Mouse (Mus musculus) midbrain, embryonic 14.5 days (tissue): ENCODE measurements at regions not wholly inside any gene's neighbourhood (a gene's known extent, or its start where the extent isn't known, plus 50 kb on each side); places are given as distances from the start of the nearest gene placed in this dataset.

Experiments used
- ATAC-seq: fragments of 200-750 bp; cut with Nextera tagmentation; 2 replicates; pipeline ENCODE4 v1.8.0; 2017; ENCODE audit warnings: moderate number of reproducible peaks, moderate library complexity; ENCODE audit not compliant: low FRiP score, low TSS enrichment
- DNase-seq: peaks from one replicate; pipeline ENCODE4 v3.0.0-alpha.2; 2015
- H3K27ac ChIP-seq: fragments of 300-500 bp; sonication (generic); replicated peaks from 2 replicates; pipeline ENCODE4 v1.5.1; 2014; ENCODE audit warnings: mild to moderate bottlenecking, low read depth, low read length, moderate library complexity
- H3K27me3 ChIP-seq: fragments of 300-500 bp; sonication (generic); 2 replicates; pipeline ENCODE4 v1.6.1; 2014; ENCODE audit warnings: low read length, control low read depth, mixed read lengths; ENCODE audit not compliant: control insufficient read depth, insufficient read depth
- H3K36me3 ChIP-seq: fragments of 300-500 bp; sonication (generic); 2 replicates; pipeline ENCODE4 v1.6.1; 2014; ENCODE audit warnings: low read length, control low read depth; ENCODE audit not compliant: control insufficient read depth, insufficient read depth
- H3K4me1 ChIP-seq: fragments of 300-500 bp; sonication (generic); 2 replicates; pipeline ENCODE4 v1.6.1; 2014; ENCODE audit warnings: mild to moderate bottlenecking, antibody characterized with exemption, low read length, control low read depth; ENCODE audit not compliant: control insufficient read depth, insufficient read depth
- H3K4me2 ChIP-seq: fragments of 300-500 bp; sonication (generic); 2 replicates; pipeline ENCODE4 v1.6.1; 2014; ENCODE audit warnings: mild to moderate bottlenecking, low read length, moderate library complexity
- H3K4me3 ChIP-seq: fragments of 300-500 bp; sonication (generic); replicated peaks from 2 replicates; pipeline ENCODE4 v1.5.1; 2014; ENCODE audit warnings: low read depth, low read length
- H3K9ac ChIP-seq: fragments of 300-500 bp; sonication (generic); replicated peaks from 2 replicates; pipeline ENCODE4 v1.6.1; 2014; ENCODE audit warnings: mild to moderate bottlenecking, low read length, moderate library complexity
- H3K9me3 ChIP-seq: fragments of 300-500 bp; sonication (generic); 2 replicates; pipeline ENCODE4 v1.6.1; 2016; ENCODE audit warnings: low read length, control low read depth, mixed read lengths; ENCODE audit not compliant: control insufficient read depth
- WGBS: fragments of 180-500 bp; shearing (Covaris S2); extraction: QIAGEN DNeasy Blood & Tissue Kit; methylation state at CpG from one replicate; pipeline ENCODE4 v1.1.7; 2014; 5-methylcytosine and 5-hydroxymethylcytosine counted together

- Histone ChIP-seq H3K4me2 (no peak overlapping the region), H3K4me3 (no peak overlapping the region), H3K9ac (no peak overlapping the region), H3K9me3 (no peaks in the 10 kb centered on the region), H3K4me1 (peaks cover 5% of the 10 kb centered on the region; the same call in 1 of the 2 replicates), H3K36me3 (no peaks in the 10 kb centered on the region), H3K27me3 (no peaks in the 10 kb centered on the region), H3K27ac (no peak overlapping the region)
- DNase-seq (no peak), ATAC-seq (no peak)
- WGBS = 88% methylated on average over 11 of the region's 11 CpGs
These were observed 72.8 kb upstream of the Slc45a1 start for GRCm38 (mm10) chr4:150724823-150725222.

DNA sequence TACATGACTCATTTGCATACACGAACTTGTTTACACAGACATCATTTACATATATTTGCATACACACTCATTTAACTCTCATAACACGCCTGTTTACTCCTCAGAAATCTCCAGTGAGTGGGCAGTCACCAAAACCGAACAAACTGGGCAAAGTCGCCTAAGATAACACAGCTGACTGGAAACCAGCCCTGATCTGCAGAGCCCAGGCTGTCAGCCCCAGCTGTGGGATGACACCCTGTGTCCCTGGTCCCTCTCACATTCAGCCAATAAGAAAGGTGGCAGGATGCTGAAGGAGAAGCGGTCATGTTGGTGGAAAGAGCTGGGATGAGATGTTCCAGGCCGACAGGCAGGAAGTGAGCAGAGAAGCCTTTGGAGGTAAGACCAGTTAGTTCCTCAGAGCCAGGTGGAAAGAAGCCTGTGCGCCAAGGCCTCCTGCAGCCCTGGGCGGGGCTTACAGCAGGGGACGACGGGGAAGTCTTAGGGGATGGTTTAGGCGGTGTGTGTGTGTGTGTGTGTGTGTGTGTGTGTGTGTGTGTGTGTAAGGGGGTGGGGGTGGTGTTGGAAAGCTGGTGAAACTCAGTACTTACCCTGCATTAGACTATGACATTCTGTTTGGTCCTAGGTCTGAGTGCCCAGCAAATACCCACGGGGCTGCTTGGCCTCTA lies 69.8 kb upstream of the Slc45a1 start:
- no peak overlapping the region for H3K4me3 ChIP-seq
- DNase-seq (no peak), ATAC-seq (no peak)
- H3K36me3 ChIP-seq = no peaks in the 10 kb centered on the region
- H3K27me3 ChIP-seq = no peaks in the 10 kb centered on the region
- H3K9ac ChIP-seq = no peak overlapping the region
- 39% methylated on average over 12 of the region's 12 CpGs for WGBS
- no peaks in the 10 kb centered on the region for H3K9me3 ChIP-seq
- H3K4me2 ChIP-seq = no peak overlapping the region
- no peak overlapping the region for H3K27ac ChIP-seq
- 0 out of 2 replicates have a peak, but pooled peaks cover 3% of the 10 kb centered on the region for H3K4me1 ChIP-seq

DNA sequence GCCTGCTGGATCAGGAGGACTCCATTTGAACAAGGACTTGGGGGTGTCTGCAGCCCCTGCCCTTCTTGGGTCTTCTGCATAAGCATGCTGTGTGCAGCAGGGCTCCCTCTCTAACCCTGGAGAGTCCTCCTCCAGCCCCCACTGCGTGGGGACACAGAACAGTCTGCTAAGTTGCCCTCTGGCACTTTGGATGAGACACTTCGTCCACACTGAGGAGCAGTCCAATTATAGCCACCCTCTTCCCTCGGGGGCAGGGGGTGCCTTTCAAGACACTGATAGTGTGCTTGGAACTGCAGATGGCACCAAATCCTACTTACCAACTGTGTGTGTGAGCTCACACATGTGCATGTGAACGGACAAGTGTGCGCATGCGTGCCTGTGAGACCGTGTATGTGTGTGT lies 65.9 kb upstream of the Slc45a1 start:
- Histone ChIP-seq H3K27ac (no peak overlapping the region), H3K9ac (no peak overlapping the region), H3K27me3 (no peaks in the 10 kb centered on the region), H3K36me3 (no peaks in the 10 kb centered on the region), H3K9me3 (no peaks in the 10 kb centered on the region), H3K4me3 (no peak overlapping the region), H3K4me1 (0 out of 2 replicates have a peak, but pooled peaks cover 3% of the 10 kb centered on the region), H3K4me2 (no peak overlapping the region)
- DNase-seq (no peak), ATAC-seq (no peak)
- WGBS = 76% methylated on average over 7 of the region's 7 CpGs

GRCm38 (mm10) chr4:150715051-150715450 lies 63.1 kb upstream of the Slc45a1 start:
- no peak for DNase-seq
- 86% methylated on average over 2 of the region's 2 CpGs for WGBS
- no peak for ATAC-seq

DNA sequence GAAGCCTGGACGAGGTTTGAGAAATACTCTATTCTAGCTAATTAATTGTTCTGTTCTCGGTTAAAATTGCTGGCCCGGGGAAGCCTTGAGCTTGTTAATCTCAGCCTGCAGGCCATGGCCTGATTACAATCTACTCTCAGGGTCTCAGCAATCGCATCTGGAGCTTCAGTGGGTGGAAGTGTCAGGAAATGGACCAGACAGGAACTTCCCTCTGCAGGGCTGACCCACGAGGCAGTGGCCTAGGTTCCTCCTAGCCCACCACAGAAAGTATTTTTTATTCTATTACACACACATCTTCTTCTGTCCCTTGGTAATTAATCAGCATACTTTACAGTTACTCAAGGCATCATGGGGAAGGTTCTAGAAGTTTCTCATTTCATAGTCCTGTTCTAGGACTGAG lies 61.3 kb upstream of the Slc45a1 start:
- Histone ChIP-seq H3K27ac (no peak overlapping the region), H3K27me3 (no peaks in the 10 kb centered on the region), H3K4me2 (no peak overlapping the region), H3K9ac (no peak overlapping the region), H3K4me1 (peaks cover 5% of the 10 kb centered on the region; the same call in 1 of the 2 replicates), H3K9me3 (no peaks in the 10 kb centered on the region), H3K36me3 (no peaks in the 10 kb centered on the region), H3K4me3 (no peak overlapping the region)
- DNase-seq (no peak), ATAC-seq (no peak)
- WGBS = 62% methylated on average over 5 of the region's 5 CpGs

More at GRCm38 (mm10) chr4:150715051-150715450, 63.1 kb upstream of the Slc45a1 start:
- Histone ChIP-seq H3K9me3 (no peaks in the 10 kb centered on the region), H3K4me1 (no peaks in the 10 kb centered on the region), H3K27me3 (no peaks in the 10 kb centered on the region), H3K27ac (no peak overlapping the region), H3K4me3 (no peak overlapping the region), H3K36me3 (no peaks in the 10 kb centered on the region), H3K9ac (no peak overlapping the region), H3K4me2 (no peak overlapping the region)

DNA sequence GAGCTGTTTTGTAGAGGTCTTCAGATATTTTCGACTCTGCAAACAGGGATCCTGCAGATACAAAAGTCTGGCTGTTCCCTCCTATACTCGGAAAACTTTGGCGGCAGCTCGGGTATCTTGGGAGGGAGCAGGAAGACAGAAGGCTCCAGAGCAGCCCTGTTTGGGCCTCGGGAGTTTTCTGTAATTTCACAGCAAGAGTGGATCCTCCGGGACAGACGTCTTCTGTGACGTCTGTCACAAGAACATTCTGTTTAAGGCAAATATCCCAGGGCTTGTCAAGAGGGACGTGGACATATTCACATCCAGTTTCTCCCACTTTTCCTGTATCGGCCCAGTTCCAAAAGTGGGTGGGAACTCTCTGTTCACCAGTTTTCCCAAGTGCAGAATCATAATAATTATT lies 60.9 kb upstream of the Slc45a1 start:
- Histone ChIP-seq H3K4me3 (no peak overlapping the region), H3K9me3 (no peaks in the 10 kb centered on the region), H3K36me3 (no peaks in the 10 kb centered on the region), H3K4me1 (peaks cover 5% of the 10 kb centered on the region; the same call in 1 of the 2 replicates), H3K9ac (no peak overlapping the region), H3K27ac (no peak overlapping the region; the same call in 1 of the 2 replicates), H3K27me3 (no peaks in the 10 kb centered on the region), H3K4me2 (no peak overlapping the region)
- WGBS = 77% methylated on average over 10 of the region's 10 CpGs
- no peak for DNase-seq
- no peak for ATAC-seq

- Histone ChIP-seq H3K27me3 (no peaks in the 10 kb centered on the region), H3K9me3 (no peaks in the 10 kb centered on the region), H3K4me1 (peaks cover 5% of the 10 kb centered on the region; the same call in 1 of the 2 replicates), H3K27ac (no peak overlapping the region), H3K4me3 (no peak overlapping the region), H3K9ac (no peak overlapping the region), H3K4me2 (no peak overlapping the region), H3K36me3 (no peaks in the 10 kb centered on the region)
- ATAC-seq (no peak), DNase-seq (no peak)
- 96% methylated on average over 6 of the region's 6 CpGs for WGBS
These were observed 59.7 kb upstream of the Slc45a1 start for GRCm38 (mm10) chr4:150711646-150712045.

GRCm38 (mm10) chr4:150709391-150710130 lies 57.6 kb upstream of the Slc45a1 start:
- ATAC-seq (no peak), DNase-seq (no peak)
- Histone ChIP-seq H3K4me1 (peaks cover 5% of the 10 kb centered on the region; the same call in 1 of the 2 replicates), H3K27ac (no peak overlapping the region), H3K4me2 (no peak overlapping the region), H3K27me3 (no peaks in the 10 kb centered on the region), H3K9me3 (no peaks in the 10 kb centered on the region), H3K4me3 (no peak overlapping the region), H3K9ac (no peak overlapping the region), H3K36me3 (no peaks in the 10 kb centered on the region)
- 19% methylated on average over 11 of the region's 11 CpGs for WGBS

GRCm38 (mm10) chr4:150708572-150708984 lies 56.6 kb upstream of the Slc45a1 start:
- H3K27me3 ChIP-seq = no peaks in the 10 kb centered on the region
- no peaks in the 10 kb centered on the region for H3K9me3 ChIP-seq
- H3K4me1 ChIP-seq = peaks cover 5% of the 10 kb centered on the region; the same call in 1 of the 2 replicates
- DNase-seq (no peak), ATAC-seq (no peak)
- H3K36me3 ChIP-seq = no peaks in the 10 kb centered on the region
- H3K4me2 ChIP-seq = no peak overlapping the region
- WGBS = 76% methylated on average over 4 of the region's 4 CpGs
- no peak overlapping the region for H3K9ac ChIP-seq
- H3K4me3 ChIP-seq = no peak overlapping the region
- no peak overlapping the region for H3K27ac ChIP-seq
